Mouse (Mus musculus) embryonic facial prominence, embryonic 10.5 days (tissue): ENCODE results near the gene Mpped1. TPM values are rescaled to one million over a fixed set of nuclear protein-coding genes. Genes with fewer than 3 reads are reported as not detected.

ENCODE experiments used
- DNase-seq: peaks from one replicate; pipeline ENCODE4 v3.0.0-alpha.2; 2017; ENCODE audit warnings: low spot score
- H3K27ac ChIP-seq: fragments of 300-500 bp; sonication (generic); replicated peaks from 2 replicates; pipeline ENCODE4 v1.5.1; 2016; ENCODE audit warnings: mild to moderate bottlenecking
- H3K27me3 ChIP-seq: fragments of 300-500 bp; sonication (generic); replicated peaks from 2 replicates; pipeline ENCODE4 v1.6.1; 2016; ENCODE audit warnings: low read depth, mild to moderate bottlenecking; ENCODE audit not compliant: poor library complexity, severe bottlenecking
- H3K36me3 ChIP-seq: fragments of 300-500 bp; sonication (generic); replicated peaks from 2 replicates; pipeline ENCODE4 v1.6.1; 2016; ENCODE audit warnings: mild to moderate bottlenecking, moderate library complexity
- H3K4me1 ChIP-seq: fragments of 300-500 bp; sonication (generic); 2 replicates; pipeline ENCODE4 v1.6.1; 2016
- H3K4me3 ChIP-seq: fragments of 300-500 bp; sonication (generic); 2 replicates; pipeline ENCODE4 v1.5.1; 2016; ENCODE audit warnings: mild to moderate bottlenecking, moderate library complexity
- H3K9me3 ChIP-seq: fragments of 300-500 bp; sonication (generic); 2 replicates; pipeline ENCODE4 v1.6.1; 2016; ENCODE audit warnings: mild to moderate bottlenecking
- WGBS: fragments of 180-500 bp; shearing (Covaris S2); methylation state at CpG from one replicate; pipeline ENCODE4 v1.1.7; 2016; 5-methylcytosine and 5-hydroxymethylcytosine counted together
- polyA plus RNA-seq: library from polyadenylated mRNA; unstranded; fragments of >200 nt; fragmentation: Nextera tagmentation; extraction: Ambion mirVana; gene quantifications from 2 replicates; pipeline ENCODE4 v1.2.1, GENCODE M21; 2016

Mpped1 gene
- polyA plus RNA-seq, 1 experiment from 2014 or later, result 7.0 TPM

- no peak for DNase-seq
- H3K36me3 ChIP-seq, result no peaks in the 10 kb centered on the region
- 63% methylated on average over 5 of the region's 5 CpGs for WGBS
- H3K27ac ChIP-seq, result no peak overlapping the region
- H3K4me3 ChIP-seq, result no peak overlapping the region
- H3K4me1 ChIP-seq, result peaks cover 17% of the 10 kb centered on the region
- H3K9me3 ChIP-seq, result no peaks in the 10 kb centered on the region
- peaks cover 39% of the 10 kb centered on the region for H3K27me3 ChIP-seq
Observed at GRCm38 (mm10) chr15:83772460-83772859, 6.8 kb upstream of the Mpped1 start.

GRCm38 (mm10) chr15:83772953-83773352, 6.3 kb upstream of the Mpped1 start:
- peaks cover 40% of the 10 kb centered on the region for H3K27me3 ChIP-seq
- H3K4me1 ChIP-seq, result peaks cover 17% of the 10 kb centered on the region
- H3K9me3 ChIP-seq, result no peaks in the 10 kb centered on the region
- H3K27ac ChIP-seq, result no peak overlapping the region
- WGBS, result 90% methylated on average over 4 of the region's 4 CpGs
- H3K4me3 ChIP-seq, result no peak overlapping the region
- DNase-seq, result no peak
- H3K36me3 ChIP-seq, result no peaks in the 10 kb centered on the region

GRCm38 (mm10) chr15:83774922-83775321, 4.3 kb upstream of the Mpped1 start:
- WGBS, result 69% methylated on average over 4 of the region's 4 CpGs

GRCm38 (mm10) chr15:83776265-83777000, 2.8 kb upstream of the Mpped1 start:
- Histone ChIP-seq H3K4me3 (no peak overlapping the region), H3K9me3 (no peaks in the 10 kb centered on the region), H3K27me3 (peaks cover 63% of the 10 kb centered on the region), H3K27ac (no peak overlapping the region), H3K4me1 (peaks cover 30% of the 10 kb centered on the region), H3K36me3 (no peaks in the 10 kb centered on the region)
- 84% methylated on average over 6 of the region's 6 CpGs for WGBS
- no peak for DNase-seq

More at GRCm38 (mm10) chr15:83774922-83775321, 4.3 kb upstream of the Mpped1 start:
- Histone ChIP-seq H3K4me3 (no peak overlapping the region), H3K4me1 (peaks cover 18% of the 10 kb centered on the region), H3K9me3 (no peaks in the 10 kb centered on the region), H3K27me3 (peaks cover 56% of the 10 kb centered on the region), H3K27ac (no peak overlapping the region), H3K36me3 (no peaks in the 10 kb centered on the region)
- no peak for DNase-seq

- WGBS, result 80% methylated on average over 6 of the region's 6 CpGs
- peaks cover 24% of the 10 kb centered on the region for H3K4me1 ChIP-seq
- H3K4me3 ChIP-seq, result no peak overlapping the region
- H3K9me3 ChIP-seq, result no peaks in the 10 kb centered on the region
- H3K36me3 ChIP-seq, result no peaks in the 10 kb centered on the region
- peaks cover 67% of the 10 kb centered on the region for H3K27me3 ChIP-seq
- H3K27ac ChIP-seq, result no peak overlapping the region
- DNase-seq, result no peak
Observed at GRCm38 (mm10) chr15:83777476-83777875, 1.8 kb upstream of the Mpped1 start.

GRCm38 (mm10) chr15:83779855-83780740, 831 bp downstream of the Mpped1 start:
- Histone ChIP-seq H3K4me1 (peaks cover 34% of the 10 kb centered on the region), H3K27ac (peak overlapping the region; percentile 77), H3K4me3 (peak overlapping the region; percentile 70), H3K36me3 (no peaks in the 10 kb centered on the region), H3K27me3 (peaks cover 85% of the 10 kb centered on the region), H3K9me3 (no peaks in the 10 kb centered on the region)
- DNase-seq, result peak; percentile 48
- WGBS, result 2% methylated on average over 72 of the region's 92 CpGs

- no peak for DNase-seq
- Histone ChIP-seq H3K4me1 (peaks cover 34% of the 10 kb centered on the region), H3K36me3 (no peaks in the 10 kb centered on the region), H3K4me3 (peak overlapping the region; percentile 70), H3K27me3 (peaks cover 83% of the 10 kb centered on the region), H3K27ac (no peak overlapping the region), H3K9me3 (no peaks in the 10 kb centered on the region)
- WGBS, result 77% methylated on average over 11 of the region's 11 CpGs
Observed at GRCm38 (mm10) chr15:83781304-83781703, 2.0 kb downstream of the Mpped1 start.

GRCm38 (mm10) chr15:83782284-83782683, 3.0 kb downstream of the Mpped1 start:
- 62% methylated on average over 9 of the region's 9 CpGs for WGBS
- Histone ChIP-seq H3K27me3 (peaks cover 77% of the 10 kb centered on the region), H3K9me3 (no peaks in the 10 kb centered on the region), H3K27ac (no peak overlapping the region), H3K36me3 (no peaks in the 10 kb centered on the region), H3K4me3 (no peak overlapping the region), H3K4me1 (peaks cover 34% of the 10 kb centered on the region)
- no peak for DNase-seq

GRCm38 (mm10) chr15:83784772-83785171, 5.5 kb downstream of the Mpped1 start:
- peaks cover 29% of the 10 kb centered on the region for H3K4me1 ChIP-seq
- 66% methylated on average over 9 of the region's 9 CpGs for WGBS
- no peaks in the 10 kb centered on the region for H3K36me3 ChIP-seq
- peaks cover 63% of the 10 kb centered on the region for H3K27me3 ChIP-seq
- no peaks in the 10 kb centered on the region for H3K9me3 ChIP-seq
- no peak overlapping the region for H3K4me3 ChIP-seq
- DNase-seq, result no peak
- H3K27ac ChIP-seq, result no peak overlapping the region

GRCm38 (mm10) chr15:83789046-83789445, 9.8 kb downstream of the Mpped1 start:
- Histone ChIP-seq H3K9me3 (no peaks in the 10 kb centered on the region), H3K27me3 (peaks cover 45% of the 10 kb centered on the region), H3K4me3 (no peak overlapping the region), H3K36me3 (no peaks in the 10 kb centered on the region), H3K27ac (no peak overlapping the region), H3K4me1 (peaks cover 9% of the 10 kb centered on the region)
- WGBS, result 81% methylated on average over 9 of the region's 9 CpGs
- DNase-seq, result no peak

- no peak overlapping the region for H3K4me3 ChIP-seq
- H3K27ac ChIP-seq, result no peak overlapping the region
- WGBS, result 51% methylated on average over 7 of the region's 7 CpGs
- peaks cover 30% of the 10 kb centered on the region for H3K4me1 ChIP-seq
- no peaks in the 10 kb centered on the region for H3K36me3 ChIP-seq
- DNase-seq, result no peak
- no peaks in the 10 kb centered on the region for H3K9me3 ChIP-seq
- peaks cover 63% of the 10 kb centered on the region for H3K27me3 ChIP-seq
Observed at GRCm38 (mm10) chr15:83796924-83797323, 17.7 kb downstream of the Mpped1 start.

- H3K36me3 ChIP-seq, result no peaks in the 10 kb centered on the region
- no peak overlapping the region for H3K27ac ChIP-seq
- H3K9me3 ChIP-seq, result no peaks in the 10 kb centered on the region
- H3K4me1 ChIP-seq, result peaks cover 30% of the 10 kb centered on the region
- peaks cover 63% of the 10 kb centered on the region for H3K27me3 ChIP-seq
- WGBS, result 82% methylated on average over 11 of the region's 11 CpGs
- H3K4me3 ChIP-seq, result no peak overlapping the region
- DNase-seq, result no peak
Observed at GRCm38 (mm10) chr15:83798964-83799363, 19.7 kb downstream of the Mpped1 start.
